Mouse (Mus musculus) MEL (cell line): ENCODE measurements around the gene Acvr2b. TPM values are rescaled to one million over a fixed set of nuclear protein-coding genes. Genes with fewer than 3 reads are reported as not detected.
A peak's percentile ranks its signal among the peaks of the same experiment; 100 is the strongest.

Experiments used
- DNase-seq: peaks from one replicate; pipeline ENCODE4 v3.0.0; 2011; ENCODE audit warnings: low read depth, low spot score
- H3K27ac ChIP-seq: 2 replicates; pipeline ENCODE4 v1.5.1; 2012; ENCODE audit warnings: low read depth, mild to moderate bottlenecking, control low read depth, low read length, moderate library complexity; ENCODE audit not compliant: control insufficient read depth
- H3K27me3 ChIP-seq, 2 experiments: fragments of 150-350 bp in 1 of 2; sonication (generic) in 1 of 2; 2 replicates each; pipeline ENCODE4 v1.6.1; 2012; ENCODE audit warnings: low read length in 2 of 2, mild to moderate bottlenecking in 2 of 2, improper control_type of control experiment in 1 of 2, moderate library complexity in 1 of 2; ENCODE audit not compliant: insufficient read depth in 2 of 2, control insufficient read depth in 1 of 2
- H3K36me3 ChIP-seq, 2 experiments: 2 replicates each; pipeline ENCODE4 v1.6.1; 2012 to 2014; ENCODE audit warnings: low read length in 2 of 2, improper control_type of control experiment in 1 of 2, inconsistent platforms in 1 of 2, mild to moderate bottlenecking in 1 of 2; ENCODE audit not compliant: insufficient read depth in 2 of 2, control insufficient read depth in 1 of 2
- H3K4me1 ChIP-seq, 2 experiments: fragments of 150-350 bp in 1 of 2; sonication (generic) in 1 of 2; 2 replicates each; pipeline ENCODE4 v1.6.1; 2012; ENCODE audit warnings: low read length in 2 of 2, improper control_type of control experiment in 1 of 2, mild to moderate bottlenecking in 1 of 2; ENCODE audit not compliant: insufficient read depth in 2 of 2, control insufficient read depth in 1 of 2
- H3K4me3 ChIP-seq, 2 experiments: fragments of 150-350 bp in 1 of 2; sonication (generic) in 1 of 2; 2 replicates each; pipeline ENCODE4 v1.5.1; 2012; ENCODE audit warnings: low read depth in 2 of 2, low read length in 2 of 2, mild to moderate bottlenecking in 2 of 2, moderate library complexity in 2 of 2, control low read depth in 1 of 2, improper control_type of control experiment in 1 of 2; ENCODE audit not compliant: control insufficient read depth in 1 of 2, insufficient read depth in 1 of 2
- H3K79me2 ChIP-seq: 2 replicates; pipeline ENCODE4 v1.6.1; 2012; ENCODE audit warnings: mild to moderate bottlenecking, low read length, moderate library complexity; ENCODE audit not compliant: control insufficient read depth, poor library complexity, insufficient read depth
- H3K9ac ChIP-seq: 2 replicates; pipeline ENCODE4 v1.6.1; 2012; ENCODE audit warnings: low read depth, mild to moderate bottlenecking, control low read depth, low read length, moderate library complexity; ENCODE audit not compliant: control insufficient read depth, poor library complexity, severe bottlenecking
- H3K9me3 ChIP-seq: fragments of 150-350 bp; sonication (generic); replicated peaks from 2 replicates; pipeline ENCODE4 v1.6.1; 2012; ENCODE audit warnings: mild to moderate bottlenecking, low read length, improper control_type of control experiment, moderate library complexity; ENCODE audit not compliant: insufficient read depth
- BHLHE40 ChIP-seq: IDR thresholded peaks from 2 replicates; pipeline ENCODE4 v1.6.1; 2012; ENCODE audit warnings: low read depth, mild to moderate bottlenecking, inconsistent platforms, low read length, improper control_type of control experiment, borderline replicate concordance
- CHD1 ChIP-seq: IDR thresholded peaks from 2 replicates; pipeline ENCODE4 v1.6.1; 2012; ENCODE audit warnings: low read depth, mild to moderate bottlenecking, inconsistent platforms, low read length, improper control_type of control experiment
- CHD2 ChIP-seq: IDR thresholded peaks from 2 replicates; pipeline ENCODE4 v1.6.1; 2011; ENCODE audit warnings: low read length, improper control_type of control experiment
- CTCF ChIP-seq, 3 experiments: IDR thresholded peaks in 2 of 3; conservative IDR thresholded peaks in 1 of 3; 2 replicates each; pipeline ENCODE4 v1.5.1; 2011 to 2012; ENCODE audit warnings: low read length in 3 of 3, low read depth in 2 of 3, mild to moderate bottlenecking in 2 of 3, improper control_type of control experiment in 1 of 3, inconsistent platforms in 1 of 3, mixed read lengths in 1 of 3, moderate library complexity in 1 of 3; ENCODE audit not compliant: control insufficient read depth in 1 of 3, insufficient read depth in 1 of 3, poor library complexity in 1 of 3, severe bottlenecking in 1 of 3
- E2F4 ChIP-seq: IDR thresholded peaks from 2 replicates; pipeline ENCODE4 v1.6.1; 2011; ENCODE audit warnings: low read depth, low read length, improper control_type of control experiment, borderline replicate concordance
- ELF1 ChIP-seq: IDR thresholded peaks from 2 replicates; pipeline ENCODE4 v1.6.1; 2014; ENCODE audit warnings: low read depth, mild to moderate bottlenecking, inconsistent platforms, low read length, improper control_type of control experiment, moderate library complexity
- EP300 ChIP-seq, 2 experiments: IDR thresholded peaks; 2 replicates each; pipeline ENCODE4 v1.6.1; 2011; ENCODE audit warnings: improper control_type of control experiment in 2 of 2, low read length in 2 of 2, low read depth in 1 of 2, mild to moderate bottlenecking in 1 of 2
- GATA1 ChIP-seq: IDR thresholded peaks from 2 replicates; pipeline ENCODE4 v1.6.1; 2011; ENCODE audit warnings: low read depth, low read length, improper control_type of control experiment
- HCFC1 ChIP-seq: IDR thresholded peaks from 2 replicates; pipeline ENCODE4 v1.6.1; 2012; ENCODE audit warnings: low read depth, mild to moderate bottlenecking, inconsistent platforms, low read length, improper control_type of control experiment, moderate library complexity
- JUND ChIP-seq: IDR thresholded peaks from 2 replicates; pipeline ENCODE4 v1.6.1; 2011; ENCODE audit warnings: low read depth, mild to moderate bottlenecking, improper control_type of control experiment, low read length
- KAT2A ChIP-seq: conservative IDR thresholded peaks from 2 replicates; pipeline ENCODE4 v1.6.1; 2012; ENCODE audit warnings: low read depth, low read length, improper control_type of control experiment, inconsistent platforms
- MAFK ChIP-seq: IDR thresholded peaks from 2 replicates; pipeline ENCODE4 v1.6.1; 2011; ENCODE audit warnings: low read depth, mild to moderate bottlenecking, low read length, improper control_type of control experiment, borderline replicate concordance
- MAX ChIP-seq: IDR thresholded peaks from 2 replicates; pipeline ENCODE4 v1.6.1; 2011; ENCODE audit warnings: low read length, improper control_type of control experiment
- MXI1 ChIP-seq: IDR thresholded peaks from 2 replicates; pipeline ENCODE4 v1.6.1; 2011; ENCODE audit warnings: mild to moderate bottlenecking, low read depth, low read length, improper control_type of control experiment
- MYB ChIP-seq: IDR thresholded peaks from 2 replicates; pipeline ENCODE4 v1.6.1; 2011; ENCODE audit warnings: mild to moderate bottlenecking, low read depth, low read length, improper control_type of control experiment
- MYC ChIP-seq: IDR thresholded peaks from 2 replicates; pipeline ENCODE4 v1.6.1; 2011; ENCODE audit warnings: low read depth, mild to moderate bottlenecking, low read length, improper control_type of control experiment, moderate library complexity
- POLR2A ChIP-seq, 2 experiments: IDR thresholded peaks; 2 replicates each; pipeline ENCODE4 v1.6.1; 2011 to 2012; ENCODE audit warnings: low read length in 2 of 2, mild to moderate bottlenecking in 2 of 2, control low read depth in 1 of 2, improper control_type of control experiment in 1 of 2, low read depth in 1 of 2, moderate library complexity in 1 of 2; ENCODE audit not compliant: control insufficient read depth in 1 of 2, insufficient read depth in 1 of 2, poor library complexity in 1 of 2
- POLR2AphosphoS2 ChIP-seq: IDR thresholded peaks from 2 replicates; pipeline ENCODE4 v1.6.1; 2011; ENCODE audit warnings: low read length, improper control_type of control experiment
- POLR2AphosphoS5 ChIP-seq: IDR thresholded peaks from 2 replicates; pipeline ENCODE4 v1.6.1; 2012; ENCODE audit warnings: low read depth, borderline replicate concordance, mild to moderate bottlenecking, inconsistent platforms, low read length, moderate library complexity, mixed read lengths
- RAD21 ChIP-seq: IDR thresholded peaks from 2 replicates; pipeline ENCODE4 v1.6.1; 2011; ENCODE audit warnings: mild to moderate bottlenecking, low read depth, low read length, improper control_type of control experiment
- RCOR1 ChIP-seq: IDR thresholded peaks from 2 replicates; pipeline ENCODE4 v1.6.1; 2012; ENCODE audit warnings: low read depth, mild to moderate bottlenecking, inconsistent platforms, low read length, improper control_type of control experiment
- SMC3 ChIP-seq: IDR thresholded peaks from 2 replicates; pipeline ENCODE4 v1.6.1; 2011; ENCODE audit warnings: low read depth, low read length, improper control_type of control experiment
- TAL1 ChIP-seq: IDR thresholded peaks from 2 replicates; pipeline ENCODE4 v1.6.1; 2012; ENCODE audit warnings: mild to moderate bottlenecking, inconsistent platforms, low read length, moderate library complexity, mixed read lengths
- TBP ChIP-seq: IDR thresholded peaks from 2 replicates; pipeline ENCODE4 v1.8.0; 2011; ENCODE audit warnings: low read depth, low read length, improper control_type of control experiment
- TCF12 ChIP-seq: IDR thresholded peaks from 2 replicates; pipeline ENCODE4 v1.6.1; 2014; ENCODE audit warnings: low read depth, mild to moderate bottlenecking, inconsistent platforms, low read length, improper control_type of control experiment, moderate library complexity
- UBTF ChIP-seq: IDR thresholded peaks from 2 replicates; pipeline ENCODE4 v1.6.1; 2012; ENCODE audit warnings: low read depth, mild to moderate bottlenecking, inconsistent platforms, low read length, improper control_type of control experiment, moderate library complexity, borderline replicate concordance; ENCODE audit not compliant: insufficient read depth
- USF1 ChIP-seq: IDR thresholded peaks from 2 replicates; pipeline ENCODE4 v1.6.1; 2014; ENCODE audit warnings: low read depth, mild to moderate bottlenecking, inconsistent platforms, low read length, improper control_type of control experiment, moderate library complexity
- USF2 ChIP-seq, 2 experiments: IDR thresholded peaks; 2 replicates each; pipeline ENCODE4 v1.6.1; 2011 to 2012; ENCODE audit warnings: improper control_type of control experiment in 2 of 2, low read length in 2 of 2, borderline replicate concordance in 1 of 2, inconsistent platforms in 1 of 2, low read depth in 1 of 2, mild to moderate bottlenecking in 1 of 2; ENCODE audit not compliant: insufficient read depth in 1 of 2
- ZC3H11A ChIP-seq: IDR thresholded peaks from 2 replicates; pipeline ENCODE4 v1.6.1; 2012; ENCODE audit warnings: low read depth, mild to moderate bottlenecking, inconsistent platforms, low read length, improper control_type of control experiment
- ZNF384 ChIP-seq: IDR thresholded peaks from 2 replicates; pipeline ENCODE4 v1.6.1; 2012; ENCODE audit warnings: low read depth, mild to moderate bottlenecking, inconsistent platforms, low read length, improper control_type of control experiment
- polyA plus RNA-seq, 2 experiments: library from polyadenylated mRNA; stranded (reverse) in 1 of 2; unstranded in 1 of 2; fragments of >175 nt in 1 of 2; fragments of >200 nt in 1 of 2; gene quantifications; 2 replicates each; pipeline versions ENCODE4 v1.2.1 to v1.2.4; 2012; ENCODE audit warnings: low replicate concordance in 2 of 2, low read depth in 1 of 2; ENCODE audit not compliant: insufficient read length in 2 of 2, insufficient read depth in 1 of 2, missing spikeins in 1 of 2
- total RNA-seq: library from RNA; depleted of rRNA; stranded (reverse); fragments of 300-350 nt; gene quantifications from 2 replicates; pipeline ENCODE4 v1.2.3, GENCODE M21; 2012

Acvr2b gene
- total and polyA plus RNA-seq, 3 experiments: 0.81 to 1.9 TPM; not detected in 1

GRCm38 (mm10) chr9:119438498-119439000, 36.6 kb downstream of the Acvr2b start:
- Histone ChIP-seq H3K27ac (no peak overlapping the region), H3K9ac (no peak overlapping the region), H3K9me3 (no peaks in the 10 kb centered on the region), H3K27me3 (no peaks in the 10 kb centered on the region), H3K79me2 (no peaks in the 10 kb centered on the region), H3K4me3 (no peak overlapping the region), H3K4me1 (no peaks in the 10 kb centered on the region), H3K36me3 (no peaks in the 10 kb centered on the region)
- TF ChIP-seq USF2 (IDR thresholded peaks at IDR 0.05; ENCODE audit: borderline replicate concordance in 1 of 2, insufficient read depth in 1 of 2, low read depth in 1 of 2, low read length in 2 of 2) (no peak), CTCF (IDR thresholded peaks at IDR 0.05 in 2 of 3, conservative IDR thresholded peaks at IDR 0.05 in 1 of 3; ENCODE audit: control insufficient read depth in 1 of 3, insufficient read depth in 1 of 3, low read depth in 2 of 3, low read length in 3 of 3, poor library complexity in 1 of 3, severe bottlenecking in 1 of 3) (no peak), POLR2AphosphoS2 (no peak)
- DNase-seq: no peak

DNA sequence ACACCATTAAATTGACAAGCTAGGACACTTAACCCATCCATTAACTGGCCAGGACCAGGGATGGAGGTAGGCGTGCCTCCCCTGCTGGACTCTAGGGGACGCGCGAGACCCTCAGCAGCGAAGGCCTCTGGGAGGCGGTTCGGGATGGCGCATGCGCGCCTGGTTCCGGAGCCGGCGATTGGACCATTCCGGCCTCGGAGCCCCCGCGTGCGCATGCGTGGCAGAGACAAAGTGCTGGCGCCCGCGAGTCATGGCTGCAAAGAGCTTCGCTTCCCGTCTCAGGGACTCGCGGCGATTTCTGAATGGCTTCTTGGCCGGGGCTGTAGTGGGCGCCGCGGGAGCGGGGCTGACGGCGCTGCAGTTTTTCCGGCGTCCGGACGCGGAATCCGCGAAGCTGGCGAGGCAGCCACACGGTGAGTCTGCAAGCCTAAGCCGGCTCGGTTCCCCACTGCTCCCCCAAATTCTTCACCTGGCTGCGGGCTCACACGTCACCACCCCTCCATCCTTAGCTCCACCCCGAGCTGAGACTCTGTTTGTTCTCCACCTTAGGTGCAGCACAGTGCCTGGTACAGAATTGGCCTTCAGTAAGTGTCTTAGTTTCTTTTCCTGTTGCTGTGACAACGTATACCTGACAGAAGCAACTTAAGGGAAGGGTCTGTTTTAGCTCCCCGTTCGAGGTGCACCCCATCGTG, 43.0 kb downstream of the Acvr2b start, which contains the start of gene Exog:
Gene Exog, plus strand, starts transcription at position 206 of the 692 bp plus-strand sequence.
- Histone ChIP-seq H3K9ac (peak within 1 kb of the TSS; percentile 88), H3K36me3 (peaks cover 2 to 7% of the 10 kb centered on the region in 2 experiments), H3K27me3 (no peaks in the 10 kb centered on the region), H3K4me3 (peak within 1 kb of the TSS; percentile 69 to 79), H3K9me3 (no peaks in the 10 kb centered on the region), H3K27ac (peak within 1 kb of the TSS; percentile 48), H3K4me1 (peaks cover 0 to 11% of the 10 kb centered on the region in 2 experiments; a peak in 1 of 4 replicates), H3K79me2 (peaks cover 15% of the 10 kb centered on the region)
- peak; percentile 95 for DNase-seq
- TF ChIP-seq TCF12 (peak; percentile 46; the same call in 1 of the 2 replicates), ELF1 (peak; percentile 33; the same call in 1 of the 2 replicates), JUND (no peak), CHD1 (no peak), RCOR1 (no peak), ZC3H11A (no peak), ZNF384 (no peak), HCFC1 (peak; percentile 79), CHD2 (no peak), RAD21 (peak; percentile 34), POLR2AphosphoS2 (peak; percentile 81; the same call in 1 of the 2 replicates), TAL1 (no peak), EP300 (IDR thresholded peaks at IDR 0.05; ENCODE audit: low read depth in 1 of 2, low read length in 2 of 2) (no peak), MAX (peak; percentile 63), BHLHE40 (no peak), KAT2A (no peak), POLR2AphosphoS5 (no peak), GATA1 (no peak), MYC (peak; percentile 52; the same call in 1 of the 2 replicates), MXI1 (no peak; the same call in 1 of the 2 replicates), POLR2A (IDR thresholded peaks at IDR 0.05; ENCODE audit: control insufficient read depth in 1 of 2, insufficient read depth in 1 of 2, low read depth in 1 of 2, low read length in 2 of 2, poor library complexity in 1 of 2) (peak; percentile 76 to 94), E2F4 (no peak), TBP (peak; percentile 64; the same call in 1 of the 2 replicates), MAFK (no peak), CTCF (IDR thresholded peaks at IDR 0.05 in 2 of 3, conservative IDR thresholded peaks at IDR 0.05 in 1 of 3; ENCODE audit: control insufficient read depth in 1 of 3, insufficient read depth in 1 of 3, low read depth in 2 of 3, low read length in 3 of 3, poor library complexity in 1 of 3, severe bottlenecking in 1 of 3) (peak; percentile 72 to 81 (median 78)), SMC3 (peak; percentile 30), USF1 (no peak), UBTF (no peak), MYB (no peak)
